Mouse (Mus musculus) stomach, embryonic 14.5 days (tissue): ENCODE data around the gene Tgfb1i1. TPM values are rescaled to one million over a fixed set of nuclear protein-coding genes. Genes with fewer than 3 reads are reported as not detected.

ENCODE experiments used
- ATAC-seq: fragments of 200-750 bp; cut with Nextera tagmentation; 2 replicates; pipeline ENCODE4 v1.8.0; 2017; ENCODE audit warnings: low read depth, moderate TSS enrichment; ENCODE audit not compliant: insufficient number of reproducible peaks, insufficient read depth, low FRiP score
- H3K27ac ChIP-seq: fragments of 300-500 bp; sonication (generic); 2 replicates; pipeline ENCODE4 v1.5.1; 2014; ENCODE audit warnings: mild to moderate bottlenecking, low read length, moderate library complexity, mixed read lengths
- H3K27me3 ChIP-seq: fragments of 300-500 bp; sonication (generic); 2 replicates; pipeline ENCODE4 v1.6.1; 2014; ENCODE audit warnings: low read length, control low read depth, mixed read lengths; ENCODE audit not compliant: control insufficient read depth, insufficient read depth
- H3K36me3 ChIP-seq: fragments of 300-500 bp; sonication (generic); 2 replicates; pipeline ENCODE4 v1.6.1; 2014; ENCODE audit warnings: mild to moderate bottlenecking, control low read depth, low read length, moderate library complexity, mixed read lengths; ENCODE audit not compliant: control insufficient read depth, insufficient read depth
- H3K4me1 ChIP-seq: fragments of 300-500 bp; sonication (generic); 2 replicates; pipeline ENCODE4 v1.6.1; 2014; ENCODE audit warnings: low read length, control low read depth, mixed read lengths; ENCODE audit not compliant: control insufficient read depth, insufficient read depth
- H3K4me2 ChIP-seq: fragments of 300-500 bp; sonication (generic); replicated peaks from 2 replicates; pipeline ENCODE4 v1.6.1; 2014; ENCODE audit warnings: low read depth, low read length, control low read depth
- H3K4me3 ChIP-seq: fragments of 300-500 bp; sonication (generic); 2 replicates; pipeline ENCODE4 v1.5.1; 2014; ENCODE audit warnings: low read depth, low read length, control low read depth
- H3K9ac ChIP-seq: fragments of 300-500 bp; sonication (generic); replicated peaks from 2 replicates; pipeline ENCODE4 v1.6.1; 2014; ENCODE audit warnings: low read depth, mild to moderate bottlenecking, control low read depth, low read length, moderate library complexity, mixed read lengths
- H3K9me3 ChIP-seq: fragments of 300-500 bp; sonication (generic); 2 replicates; pipeline ENCODE4 v1.6.1; 2016; ENCODE audit warnings: low read depth, low read length, control low read depth; ENCODE audit not compliant: control insufficient read depth
- WGBS: fragments of 180-500 bp; shearing (Covaris S2); extraction: QIAGEN DNeasy Blood & Tissue Kit; methylation state at CpG from one replicate; pipeline ENCODE4 v1.1.7; 2014; 5-methylcytosine and 5-hydroxymethylcytosine counted together
- microRNA-seq: library from miRNA; unstranded; fragments of <30 nt; microRNA quantifications from one replicate; pipeline ENCODE4, GENCODE M21; 2016
- polyA plus RNA-seq: library from polyadenylated mRNA; unstranded; fragments of >200 nt; fragmentation: Nextera tagmentation; extraction: Ambion mirVana; gene quantifications from 2 replicates; pipeline ENCODE4 v1.2.1, GENCODE M21; 2014

Tgfb1i1 gene
- polyA plus RNA-seq, 1 experiment from 2014 or later, result 205 TPM

- Histone ChIP-seq H3K36me3 (no peaks in the 10 kb centered on the region), H3K27ac (no peak overlapping the region; the same call in 1 of the 2 replicates), H3K4me3 (peak overlapping the region; percentile 83), H3K4me1 (peaks cover 17% of the 10 kb centered on the region), H3K9ac (no peak overlapping the region), H3K9me3 (no peaks in the 10 kb centered on the region), H3K27me3 (no peaks in the 10 kb centered on the region), H3K4me2 (peak overlapping the region; percentile 88)
- WGBS, result 70% methylated on average over 8 of the region's 8 CpGs
- no peak; the same call in 1 of the 2 replicates for ATAC-seq
These were observed 52.1 kb downstream of the Tgfb1i1 start for GRCm38 (mm10) chr7:128298481-128299342.

DNA sequence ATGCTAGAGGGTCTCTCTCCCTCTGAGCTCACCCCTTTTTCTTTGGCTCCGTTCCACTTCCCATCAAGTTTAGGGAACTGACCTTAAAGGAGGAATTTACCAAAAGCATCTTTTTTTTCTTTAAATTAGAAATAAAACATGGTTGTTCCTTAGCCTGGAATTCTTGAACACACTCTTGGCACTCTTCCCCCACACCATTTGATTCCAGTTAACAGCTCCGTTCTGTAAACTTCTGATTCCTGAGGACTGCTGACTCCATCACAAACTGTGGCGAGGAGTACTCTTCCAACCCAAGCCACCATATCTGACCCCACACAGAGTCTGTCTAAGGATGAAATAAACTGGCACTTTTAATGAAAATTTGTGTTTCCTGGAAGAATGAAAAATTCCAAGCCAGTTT, 54.3 kb downstream of the Tgfb1i1 start:
- Histone ChIP-seq H3K27me3 (no peaks in the 10 kb centered on the region), H3K9ac (no peak overlapping the region), H3K36me3 (no peaks in the 10 kb centered on the region), H3K4me3 (no peak overlapping the region), H3K4me2 (no peak overlapping the region), H3K9me3 (no peaks in the 10 kb centered on the region), H3K27ac (no peak overlapping the region), H3K4me1 (peaks cover 21% of the 10 kb centered on the region)
- ATAC-seq, result no peak
- 59% methylated on average over 3 of the region's 3 CpGs for WGBS

DNA sequence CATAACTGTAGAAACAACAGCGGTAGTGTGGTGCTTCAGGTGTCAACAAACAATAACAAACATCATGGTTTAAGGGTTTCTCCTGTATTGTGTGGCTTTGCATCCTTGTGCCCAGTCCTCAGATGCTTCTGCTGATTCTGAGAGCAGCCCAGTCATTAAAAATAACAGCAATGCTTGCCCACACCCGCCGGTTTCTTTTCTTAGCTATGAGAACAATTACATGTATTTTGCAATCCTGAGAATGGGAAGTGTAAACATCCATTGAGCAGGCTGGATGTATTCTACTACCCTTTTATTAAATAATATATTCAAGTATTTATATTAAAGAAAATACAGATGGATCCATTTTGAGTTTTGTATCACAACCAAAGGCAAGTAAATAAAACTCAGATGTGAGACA, 55.5 kb downstream of the Tgfb1i1 start:
- H3K4me3 ChIP-seq, result no peak overlapping the region
- no peak overlapping the region for H3K9ac ChIP-seq
- no peak overlapping the region for H3K4me2 ChIP-seq
- no peak overlapping the region for H3K27ac ChIP-seq
- ATAC-seq, result no peak
- 81% methylated on average over 3 of the region's 3 CpGs for WGBS
- H3K9me3 ChIP-seq, result no peaks in the 10 kb centered on the region
- H3K36me3 ChIP-seq, result no peaks in the 10 kb centered on the region
- H3K4me1 ChIP-seq, result peaks cover 13% of the 10 kb centered on the region; the same call in 1 of the 2 replicates
- H3K27me3 ChIP-seq, result no peaks in the 10 kb centered on the region

- no peak overlapping the region for H3K4me2 ChIP-seq
- no peak overlapping the region for H3K27ac ChIP-seq
- H3K27me3 ChIP-seq, result no peaks in the 10 kb centered on the region
- 0 out of 2 replicates have a peak, but pooled peaks cover 5% of the 10 kb centered on the region for H3K4me1 ChIP-seq
- no peak overlapping the region for H3K9ac ChIP-seq
- peak; percentile 64; the same call in 1 of the 2 replicates for ATAC-seq
- H3K4me3 ChIP-seq, result no peak overlapping the region
- WGBS, result 53% methylated on average over 6 of the region's 6 CpGs
- no peaks in the 10 kb centered on the region for H3K36me3 ChIP-seq
- H3K9me3 ChIP-seq, result no peaks in the 10 kb centered on the region
These were observed 57.6 kb downstream of the Tgfb1i1 start for GRCm38 (mm10) chr7:128304198-128304597.

GRCm38 (mm10) chr7:128304907-128305306, 58.3 kb downstream of the Tgfb1i1 start:
- 0 out of 2 replicates have a peak overlapping the region, but pooled peaks have one; percentile 21 for H3K27ac ChIP-seq
- H3K9me3 ChIP-seq, result no peaks in the 10 kb centered on the region
- no peak overlapping the region for H3K4me2 ChIP-seq
- no peaks in the 10 kb centered on the region for H3K36me3 ChIP-seq
- no peak overlapping the region for H3K9ac ChIP-seq
- H3K4me3 ChIP-seq, result no peak overlapping the region
- no peaks in the 10 kb centered on the region for H3K27me3 ChIP-seq
- ATAC-seq, result peak; percentile 73
- under 1% methylated on average over 5 of the region's 5 CpGs for WGBS
- H3K4me1 ChIP-seq, result 0 out of 2 replicates have a peak, but pooled peaks cover 9% of the 10 kb centered on the region

Small RNA genes lying within 50 kb of the gene (microRNA-seq; reads per million reads assigned to microRNA genes)
- 0.78 reads per million for gene Mir3103

Other genes starting within 250 kb of the Tgfb1i1 start
- 0.19 TPM in 1 of 2 replicates, not detected in the other for gene Trim72, start 242.9 kb upstream of the Tgfb1i1 start, polyA plus RNA-seq
- 0.77 TPM in 2 replicates for gene Itgam, start 184.2 kb upstream of the Tgfb1i1 start, polyA plus RNA-seq
- not detected in 2 replicates for gene Gm49368, start 184.1 kb upstream of the Tgfb1i1 start, polyA plus RNA-seq
- 0.17 TPM in 1 of 2 replicates, not detected in the other for gene Itgax, start 117.3 kb upstream of the Tgfb1i1 start, polyA plus RNA-seq
- gene Itgad, start 92.4 kb upstream of the Tgfb1i1 start, polyA plus RNA-seq, result not detected in 2 replicates
- gene Cox6a2, start 40.4 kb upstream of the Tgfb1i1 start, polyA plus RNA-seq, result 0.41 TPM in 1 of 2 replicates, not detected in the other
- 11.5 and 12.2 TPM in 2 replicates for gene Armc5, start 9.5 kb upstream of the Tgfb1i1 start, polyA plus RNA-seq
- 9.7 and 9.9 TPM in 2 replicates for gene 9130023H24Rik, start 8.8 kb upstream of the Tgfb1i1 start, polyA plus RNA-seq
- 1.00 and 2.5 TPM in 2 replicates for gene Slc5a2, start 18.8 kb downstream of the Tgfb1i1 start, polyA plus RNA-seq
- gene BC017158, start 51.4 kb downstream of the Tgfb1i1 start, polyA plus RNA-seq, result 36.8 and 42.8 TPM in 2 replicates
- gene Rgs10, start 171.9 kb downstream of the Tgfb1i1 start, polyA plus RNA-seq, result 32.6 TPM in 2 replicates
- gene Tial1, start 214.9 kb downstream of the Tgfb1i1 start, polyA plus RNA-seq, result 46.6 and 48.8 TPM in 2 replicates